Mouse (Mus musculus): ENCODE measurements around the gene Pfas. TPM values are rescaled to one million over a fixed set of nuclear protein-coding genes. Genes with fewer than 3 reads are reported as not detected.

Pfas gene
- polyA plus RNA-seq, 1 experiment, result 85.3 TPM

DNA sequence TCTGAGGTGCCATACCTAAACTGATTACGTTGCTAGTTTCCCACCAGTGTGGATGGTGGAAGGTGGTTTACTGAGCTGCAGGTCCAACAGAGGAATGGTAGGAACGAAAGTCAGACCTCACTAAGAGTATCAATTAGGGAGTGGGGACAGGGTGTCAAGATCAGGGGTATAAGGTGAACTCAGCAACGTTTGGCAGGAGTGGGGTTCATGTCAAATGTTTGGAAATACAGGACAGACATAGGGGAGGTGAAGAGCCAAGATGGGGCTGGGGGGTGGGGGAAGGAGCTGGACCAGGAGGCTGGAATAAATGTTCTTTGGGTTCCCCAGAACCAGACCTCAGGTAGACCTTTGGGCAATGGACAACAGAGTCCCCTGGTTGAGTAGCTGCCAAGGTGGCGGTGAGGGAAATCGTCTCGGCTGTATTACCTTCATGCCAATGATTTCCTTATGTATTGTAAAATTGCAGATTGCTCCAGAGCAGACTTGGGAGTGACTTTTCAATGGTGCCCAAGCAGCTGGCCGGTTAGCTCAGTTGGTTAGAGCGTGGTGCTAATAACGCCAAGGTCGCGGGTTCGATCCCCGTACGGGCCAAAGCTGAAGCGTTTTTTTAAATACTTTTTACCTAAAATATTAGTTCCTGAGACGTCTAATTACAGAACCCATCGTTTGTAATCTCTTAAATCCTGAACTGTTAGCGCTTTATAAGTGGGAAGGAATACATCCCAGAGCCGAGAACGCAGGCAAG lies 28.4 kb upstream of the Pfas start:
- H3K4me3 ChIP-seq (ENCODE audit: low read depth, low read length), result peak overlapping the region; percentile 85
- no peaks in the 10 kb centered on the region for H3K9me3 ChIP-seq (replicated peaks; ENCODE audit: control insufficient read depth, insufficient read depth, low read length, poor library complexity, severe bottlenecking)
- H3K27me3 ChIP-seq (ENCODE audit: control insufficient read depth, insufficient read depth, low read length, poor library complexity, severe bottlenecking), result no peaks in the 10 kb centered on the region
- H3K9ac ChIP-seq (ENCODE audit: low read depth, poor library complexity, severe bottlenecking), result peak overlapping the region; percentile 62
- H3K36me3 ChIP-seq (ENCODE audit: control insufficient read depth, insufficient read depth, low read length, poor library complexity, severe bottlenecking), result peaks cover 37% of the 10 kb centered on the region
- 0 out of 2 replicates have a peak, but pooled peaks have one; percentile 37 for TF ChIP-seq EP300 (IDR thresholded peaks at IDR 0.05; ENCODE audit: insufficient read depth, low read depth, low read length)
- TF ChIP-seq CTCF (IDR thresholded peaks at IDR 0.05; ENCODE audit: low read depth, low read length), result no peak
- no peaks in the 10 kb centered on the region for H3K4me1 ChIP-seq (ENCODE audit: control insufficient read depth, insufficient read depth, low read length)
- peak overlapping the region; percentile 24 for H3K27ac ChIP-seq (ENCODE audit: insufficient read depth, low read length)

- peak overlapping the region; percentile 41 for H3K4me3 ChIP-seq (ENCODE audit: low read depth, low read length)
- H3K9ac ChIP-seq (ENCODE audit: low read depth, poor library complexity, severe bottlenecking), result peak overlapping the region; percentile 37; the same call in 1 of the 2 replicates
- TF ChIP-seq EP300 (IDR thresholded peaks at IDR 0.05; ENCODE audit: insufficient read depth, low read depth, low read length) (no peak), CTCF (IDR thresholded peaks at IDR 0.05; ENCODE audit: low read depth, low read length) (peak; percentile 92)
- H3K27me3 ChIP-seq (ENCODE audit: control insufficient read depth, insufficient read depth, low read length, poor library complexity, severe bottlenecking), result no peaks in the 10 kb centered on the region
- peak overlapping the region; percentile 69 for H3K27ac ChIP-seq (ENCODE audit: insufficient read depth, low read length)
- H3K4me1 ChIP-seq (ENCODE audit: control insufficient read depth, insufficient read depth, low read length), result no peaks in the 10 kb centered on the region
- no peaks in the 10 kb centered on the region for H3K9me3 ChIP-seq (replicated peaks; ENCODE audit: control insufficient read depth, insufficient read depth, low read length, poor library complexity, severe bottlenecking)
- peaks cover 45% of the 10 kb centered on the region for H3K36me3 ChIP-seq (ENCODE audit: control insufficient read depth, insufficient read depth, low read length, poor library complexity, severe bottlenecking)
These were observed 27.6 kb upstream of the Pfas start for GRCm38 (mm10) chr11:69035849-69036248.

- H3K9me3 ChIP-seq (replicated peaks; ENCODE audit: control insufficient read depth, insufficient read depth, low read length, poor library complexity, severe bottlenecking), result no peaks in the 10 kb centered on the region
- H3K27me3 ChIP-seq (ENCODE audit: control insufficient read depth, insufficient read depth, low read length, poor library complexity, severe bottlenecking), result no peaks in the 10 kb centered on the region
- H3K4me1 ChIP-seq (ENCODE audit: control insufficient read depth, insufficient read depth, low read length), result no peaks in the 10 kb centered on the region
- H3K36me3 ChIP-seq (ENCODE audit: control insufficient read depth, insufficient read depth, low read length, poor library complexity, severe bottlenecking), result peaks cover 49% of the 10 kb centered on the region
- TF ChIP-seq EP300 (IDR thresholded peaks at IDR 0.05; ENCODE audit: insufficient read depth, low read depth, low read length) (no peak), POLR2A (IDR thresholded peaks at IDR 0.05; ENCODE audit: insufficient read depth, low read length) (no peak), CTCF (IDR thresholded peaks at IDR 0.05; ENCODE audit: low read depth, low read length) (no peak)
- H3K27ac ChIP-seq (ENCODE audit: insufficient read depth, low read length), result peak overlapping the region; percentile 69
- peak overlapping the region; percentile 37; the same call in 1 of the 2 replicates for H3K9ac ChIP-seq (ENCODE audit: low read depth, poor library complexity, severe bottlenecking)
- H3K4me3 ChIP-seq (ENCODE audit: low read depth, low read length), result peak overlapping the region; percentile 41
These were observed 27.2 kb upstream of the Pfas start for GRCm38 (mm10) chr11:69035411-69035810.

GRCm38 (mm10) chr11:69034585-69034984 lies 26.3 kb upstream of the Pfas start:
- peaks cover 58% of the 10 kb centered on the region for H3K36me3 ChIP-seq (ENCODE audit: control insufficient read depth, insufficient read depth, low read length, poor library complexity, severe bottlenecking)
- no peaks in the 10 kb centered on the region for H3K9me3 ChIP-seq (replicated peaks; ENCODE audit: control insufficient read depth, insufficient read depth, low read length, poor library complexity, severe bottlenecking)
- H3K4me3 ChIP-seq (ENCODE audit: low read depth, low read length), result no peak overlapping the region
- H3K4me1 ChIP-seq (ENCODE audit: control insufficient read depth, insufficient read depth, low read length), result no peaks in the 10 kb centered on the region
- H3K27ac ChIP-seq (ENCODE audit: insufficient read depth, low read length), result peak overlapping the region; percentile 37; the same call in 1 of the 2 replicates
- no peak for TF ChIP-seq POLR2A (IDR thresholded peaks at IDR 0.05; ENCODE audit: insufficient read depth, low read length)
- no peak for TF ChIP-seq CTCF (IDR thresholded peaks at IDR 0.05; ENCODE audit: low read depth, low read length)
- TF ChIP-seq EP300 (IDR thresholded peaks at IDR 0.05; ENCODE audit: insufficient read depth, low read depth, low read length), result no peak
- no peak overlapping the region for H3K9ac ChIP-seq (ENCODE audit: low read depth, poor library complexity, severe bottlenecking)
- no peaks in the 10 kb centered on the region for H3K27me3 ChIP-seq (ENCODE audit: control insufficient read depth, insufficient read depth, low read length, poor library complexity, severe bottlenecking)

DNA sequence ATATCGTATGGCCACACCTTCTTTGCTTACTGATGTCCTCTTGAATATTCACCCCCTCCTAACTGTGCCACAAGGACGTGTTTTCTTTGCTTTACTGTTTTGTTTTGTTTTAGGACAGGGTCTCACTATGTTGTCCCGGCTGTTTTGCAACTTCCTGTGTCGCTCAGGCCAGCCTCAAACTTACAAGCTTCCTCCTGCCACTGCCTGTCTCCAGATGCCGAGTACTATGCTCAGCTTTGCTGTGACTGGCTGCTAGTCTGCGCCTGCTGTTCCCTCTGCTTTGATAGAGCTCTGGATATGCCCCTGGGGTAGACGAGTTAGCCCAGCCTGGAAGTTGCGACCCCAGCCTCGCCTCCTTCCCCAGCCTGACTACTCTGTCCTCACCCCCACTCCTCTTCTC lies 25.3 kb upstream of the Pfas start:
- H3K36me3 ChIP-seq (ENCODE audit: control insufficient read depth, insufficient read depth, low read length, poor library complexity, severe bottlenecking), result peaks cover 67% of the 10 kb centered on the region

DNA sequence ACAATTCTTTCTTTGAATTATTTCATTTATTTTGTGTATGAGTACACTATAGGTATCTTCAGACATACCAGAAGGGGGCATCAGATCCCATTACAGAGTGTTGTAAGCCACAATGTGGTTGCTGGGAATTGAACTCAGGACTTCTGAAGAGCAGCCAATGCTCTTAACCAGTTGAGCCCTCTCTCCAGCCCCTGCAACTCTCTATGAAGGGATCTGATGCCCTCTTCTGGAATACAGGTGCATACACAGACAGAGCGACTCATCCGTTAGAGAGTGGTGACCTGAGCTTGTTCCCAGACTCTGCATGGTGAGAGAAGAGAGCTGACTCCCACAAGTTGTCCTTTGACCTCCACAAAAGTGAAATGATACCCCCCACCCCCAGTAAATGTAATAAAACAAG lies 20.5 kb upstream of the Pfas start:
- TF ChIP-seq POLR2A (IDR thresholded peaks at IDR 0.05; ENCODE audit: insufficient read depth, low read length) (no peak), EP300 (IDR thresholded peaks at IDR 0.05; ENCODE audit: insufficient read depth, low read depth, low read length) (no peak), CTCF (IDR thresholded peaks at IDR 0.05; ENCODE audit: low read depth, low read length) (peak; percentile 29)
- peaks cover 95% of the 10 kb centered on the region for H3K36me3 ChIP-seq (ENCODE audit: control insufficient read depth, insufficient read depth, low read length, poor library complexity, severe bottlenecking)
- no peak overlapping the region for H3K4me3 ChIP-seq (ENCODE audit: low read depth, low read length)

More for the DNA sequence above, 25.3 kb upstream of the Pfas start:
- Histone ChIP-seq H3K4me3 (ENCODE audit: low read depth, low read length) (no peak overlapping the region), H3K27ac (ENCODE audit: insufficient read depth, low read length) (no peak overlapping the region), H3K27me3 (ENCODE audit: control insufficient read depth, insufficient read depth, low read length, poor library complexity, severe bottlenecking) (no peaks in the 10 kb centered on the region), H3K9ac (ENCODE audit: low read depth, poor library complexity, severe bottlenecking) (no peak overlapping the region), H3K4me1 (ENCODE audit: control insufficient read depth, insufficient read depth, low read length) (no peaks in the 10 kb centered on the region), H3K9me3 (replicated peaks; ENCODE audit: control insufficient read depth, insufficient read depth, low read length, poor library complexity, severe bottlenecking) (no peaks in the 10 kb centered on the region)
- TF ChIP-seq CTCF (IDR thresholded peaks at IDR 0.05; ENCODE audit: low read depth, low read length) (no peak), EP300 (IDR thresholded peaks at IDR 0.05; ENCODE audit: insufficient read depth, low read depth, low read length) (no peak), POLR2A (IDR thresholded peaks at IDR 0.05; ENCODE audit: insufficient read depth, low read length) (no peak)

More for the DNA sequence above, 20.5 kb upstream of the Pfas start:
- Histone ChIP-seq H3K9ac (ENCODE audit: low read depth, poor library complexity, severe bottlenecking) (no peak overlapping the region), H3K27ac (ENCODE audit: insufficient read depth, low read length) (peak overlapping the region; percentile 86; the same call in 1 of the 2 replicates), H3K4me1 (ENCODE audit: control insufficient read depth, insufficient read depth, low read length) (no peaks in the 10 kb centered on the region), H3K27me3 (ENCODE audit: control insufficient read depth, insufficient read depth, low read length, poor library complexity, severe bottlenecking) (no peaks in the 10 kb centered on the region), H3K9me3 (replicated peaks; ENCODE audit: control insufficient read depth, insufficient read depth, low read length, poor library complexity, severe bottlenecking) (no peaks in the 10 kb centered on the region)
